Mouse (Mus musculus) liver, embryonic 14.5 days (tissue): ENCODE results near the gene Kcnh2.

Experiments used
- CTCF ChIP-seq: IDR thresholded peaks from 2 replicates; pipeline ENCODE4 v1.5.1; 2016; ENCODE audit warnings: antibody characterized with exemption, low read depth, control low read depth
- EP300 ChIP-seq: IDR thresholded peaks from 2 replicates; pipeline ENCODE4 v1.6.1; 2016; ENCODE audit warnings: antibody characterized with exemption, low read depth

DNA sequence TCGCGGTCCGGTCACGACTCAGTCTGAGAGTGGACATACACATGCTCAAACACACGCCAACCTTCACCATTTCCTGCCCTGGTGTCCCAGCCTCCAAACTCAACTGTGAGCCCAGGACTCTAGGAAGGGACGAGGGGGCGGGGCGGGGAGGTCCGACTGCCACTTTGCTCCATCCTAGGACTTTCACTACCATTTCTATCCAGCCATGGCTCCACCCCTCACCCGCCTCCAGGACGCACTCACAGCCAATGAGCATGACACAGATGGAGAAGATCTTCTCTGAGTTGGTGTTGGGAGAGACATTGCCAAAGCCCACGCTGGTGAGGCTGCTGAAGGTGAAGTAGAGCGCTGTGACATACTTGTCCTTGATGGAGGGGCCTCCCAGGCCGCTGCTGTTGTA, 26.2 kb downstream of the Kcnh2 start:
- TF ChIP-seq CTCF = no peak
- no peak for TF ChIP-seq EP300
